Mouse (Mus musculus) midbrain, embryonic 16.5 days (tissue): ENCODE data around the gene Sap18b. TPM values are rescaled to one million over a fixed set of nuclear protein-coding genes. Genes with fewer than 3 reads are reported as not detected.

ENCODE experiments used
- ATAC-seq: fragments of 200-750 bp; cut with Nextera tagmentation; 2 replicates; pipeline ENCODE4 v1.8.0; 2017; ENCODE audit warnings: moderate TSS enrichment
- H3K27ac ChIP-seq: fragments of 300-500 bp; sonication (generic); 2 replicates; pipeline ENCODE4 v1.5.1; 2014; ENCODE audit warnings: mild to moderate bottlenecking, low read length, mixed read lengths
- H3K27me3 ChIP-seq: fragments of 300-500 bp; sonication (generic); 2 replicates; pipeline ENCODE4 v1.6.1; 2014; ENCODE audit warnings: low read depth, low read length, mixed read lengths; ENCODE audit not compliant: control insufficient read depth, insufficient read depth
- H3K36me3 ChIP-seq: fragments of 300-500 bp; sonication (generic); 2 replicates; pipeline ENCODE4 v1.6.1; 2014; ENCODE audit warnings: mild to moderate bottlenecking, low read length, moderate library complexity, mixed read lengths; ENCODE audit not compliant: control insufficient read depth, insufficient read depth
- H3K4me1 ChIP-seq: fragments of 300-500 bp; sonication (generic); 2 replicates; pipeline ENCODE4 v1.6.1; 2014; ENCODE audit warnings: mild to moderate bottlenecking, low read length, mixed read lengths; ENCODE audit not compliant: control insufficient read depth, insufficient read depth
- H3K4me2 ChIP-seq: fragments of 300-500 bp; sonication (generic); 2 replicates; pipeline ENCODE4 v1.6.1; 2014; ENCODE audit warnings: mild to moderate bottlenecking, low read length, mixed read lengths
- H3K4me3 ChIP-seq: fragments of 300-500 bp; sonication (generic); 2 replicates; pipeline ENCODE4 v1.5.1; 2014; ENCODE audit warnings: low read depth, mild to moderate bottlenecking, low read length, moderate library complexity, mixed read lengths
- H3K9ac ChIP-seq: fragments of 300-500 bp; sonication (generic); 2 replicates; pipeline ENCODE4 v1.6.1; 2014; ENCODE audit warnings: low read depth, low read length, mixed read lengths
- H3K9me3 ChIP-seq: fragments of 300-500 bp; sonication (generic); replicated peaks from 2 replicates; pipeline ENCODE4 v1.6.1; 2014; ENCODE audit warnings: mild to moderate bottlenecking, low read length, mixed read lengths; ENCODE audit not compliant: control insufficient read depth, poor library complexity, severe bottlenecking
- WGBS: fragments of 180-500 bp; shearing (Covaris S2); extraction: QIAGEN DNeasy Blood & Tissue Kit; methylation state at CpG from one replicate; pipeline ENCODE4 v1.1.7; 2014; 5-methylcytosine and 5-hydroxymethylcytosine counted together
- polyA plus RNA-seq: library from polyadenylated mRNA; unstranded; fragments of >200 nt; fragmentation: Nextera tagmentation; extraction: Ambion mirVana; gene quantifications from 2 replicates; pipeline ENCODE4 v1.2.1, GENCODE M21; 2015

Gene Sap18b
- polyA plus RNA-seq, 1 experiment from 2014 or later = 209 TPM

DNA sequence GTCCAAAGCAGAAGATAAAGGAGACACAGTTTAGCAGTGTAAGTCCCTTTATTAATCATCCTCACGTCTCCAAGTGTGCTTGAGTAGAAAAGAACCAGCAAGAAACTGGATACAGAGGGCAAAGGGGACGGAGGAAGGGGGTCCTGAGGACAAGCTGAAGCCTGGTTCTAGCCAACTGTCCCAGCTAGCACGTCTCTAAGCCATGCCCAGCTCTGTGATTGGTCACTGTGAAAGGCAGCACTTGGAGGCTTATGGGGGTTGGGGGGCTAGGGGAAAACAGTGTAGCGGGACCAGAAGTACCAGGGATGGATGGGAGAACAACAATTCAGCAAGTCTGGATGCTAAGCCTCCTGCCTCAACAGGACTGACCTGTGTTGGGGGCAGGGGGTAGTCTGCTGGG, 10.7 kb downstream of the Sap18b start:
- no peaks in the 10 kb centered on the region for H3K9me3 ChIP-seq
- WGBS = 79% methylated on average over 4 of the region's 4 CpGs
- ATAC-seq = no peak

DNA sequence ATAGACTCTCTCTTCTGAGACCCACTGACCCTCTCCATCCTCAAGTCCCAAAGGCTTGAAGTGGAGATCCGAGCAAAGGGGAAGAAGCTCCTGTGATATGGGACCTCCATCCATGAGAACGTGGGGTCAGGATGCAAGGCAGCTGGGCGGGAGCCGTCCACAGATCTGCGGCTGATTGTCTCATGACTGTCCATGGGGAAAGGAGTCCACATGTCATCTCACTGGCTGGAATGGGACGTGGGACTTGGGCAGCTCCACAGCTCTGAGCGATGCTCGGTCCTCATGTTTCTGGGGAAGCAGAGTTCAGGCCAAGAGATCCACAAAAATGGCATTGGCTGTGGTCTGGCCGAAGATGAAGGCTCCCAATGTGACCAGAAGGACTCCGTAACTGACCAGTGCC, 12.1 kb downstream of the Sap18b start:
- ATAC-seq = no peak
- Histone ChIP-seq H3K36me3 (peaks cover 8% of the 10 kb centered on the region), H3K4me1 (peaks cover 6% of the 10 kb centered on the region), H3K27me3 (no peaks in the 10 kb centered on the region), H3K9ac (no peak overlapping the region), H3K4me3 (no peak overlapping the region), H3K4me2 (no peak overlapping the region), H3K9me3 (no peaks in the 10 kb centered on the region), H3K27ac (no peak overlapping the region)
- WGBS = 94% methylated on average over 10 of the region's 10 CpGs

More for the DNA sequence above, 10.7 kb downstream of the Sap18b start:
- no peak overlapping the region for H3K27ac ChIP-seq
- H3K4me1 ChIP-seq = peaks cover 6% of the 10 kb centered on the region
- no peak overlapping the region for H3K9ac ChIP-seq
- no peaks in the 10 kb centered on the region for H3K27me3 ChIP-seq
- H3K36me3 ChIP-seq = peaks cover 8% of the 10 kb centered on the region
- no peak overlapping the region for H3K4me2 ChIP-seq
- no peak overlapping the region for H3K4me3 ChIP-seq

DNA sequence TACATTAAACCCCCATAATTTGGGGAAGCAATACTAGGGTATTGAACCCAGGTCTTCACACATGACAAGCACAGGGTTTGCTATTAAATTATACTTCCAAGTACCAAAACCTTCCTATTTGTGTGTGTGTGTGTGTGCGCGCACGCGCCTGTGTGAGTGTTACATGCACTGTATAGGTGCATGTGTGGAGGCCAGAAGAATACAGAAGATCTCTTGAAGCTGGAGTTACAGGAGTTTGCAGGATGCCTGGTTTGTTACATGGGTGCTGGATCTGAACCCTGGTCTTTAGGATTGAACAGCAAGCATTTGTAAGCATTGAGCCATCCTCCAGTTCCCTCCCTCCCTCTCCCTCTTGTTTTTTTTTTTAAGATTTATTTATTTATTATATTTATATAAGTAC, 14.1 kb downstream of the Sap18b start:
- ATAC-seq = no peak
- Histone ChIP-seq H3K36me3 (peaks cover 15% of the 10 kb centered on the region), H3K9ac (no peak overlapping the region), H3K4me2 (no peak overlapping the region), H3K27ac (no peak overlapping the region), H3K9me3 (no peaks in the 10 kb centered on the region), H3K4me3 (no peak overlapping the region), H3K4me1 (no peaks in the 10 kb centered on the region), H3K27me3 (no peaks in the 10 kb centered on the region)
- WGBS = 97% methylated on average over 4 of the region's 4 CpGs

DNA sequence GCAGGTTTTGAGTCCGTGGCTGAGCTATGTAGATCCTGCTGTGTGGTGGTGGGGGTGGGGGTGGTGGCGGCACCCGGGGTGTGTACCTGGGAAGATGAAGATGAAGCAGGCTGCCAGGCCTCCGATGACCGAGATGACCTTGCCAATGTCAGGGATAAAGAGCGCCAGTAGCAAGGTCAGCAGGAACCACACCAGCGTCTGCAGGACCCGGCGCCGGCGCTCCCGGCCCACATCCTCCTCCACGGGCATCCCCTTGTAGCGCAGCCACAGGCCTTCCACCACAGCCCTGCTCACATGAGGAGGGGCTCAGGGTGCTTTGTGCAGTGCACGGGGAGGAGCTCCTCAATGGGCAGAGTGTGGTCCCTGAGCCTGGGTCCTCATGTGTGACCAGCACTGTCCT, 16.3 kb downstream of the Sap18b start:
- WGBS = 91% methylated on average over 15 of the region's 15 CpGs
- Histone ChIP-seq H3K36me3 (peaks cover 22% of the 10 kb centered on the region), H3K4me1 (no peaks in the 10 kb centered on the region), H3K9ac (no peak overlapping the region), H3K9me3 (no peaks in the 10 kb centered on the region), H3K4me3 (no peak overlapping the region), H3K27me3 (no peaks in the 10 kb centered on the region), H3K27ac (no peak overlapping the region), H3K4me2 (no peak overlapping the region)
- ATAC-seq = no peak

DNA sequence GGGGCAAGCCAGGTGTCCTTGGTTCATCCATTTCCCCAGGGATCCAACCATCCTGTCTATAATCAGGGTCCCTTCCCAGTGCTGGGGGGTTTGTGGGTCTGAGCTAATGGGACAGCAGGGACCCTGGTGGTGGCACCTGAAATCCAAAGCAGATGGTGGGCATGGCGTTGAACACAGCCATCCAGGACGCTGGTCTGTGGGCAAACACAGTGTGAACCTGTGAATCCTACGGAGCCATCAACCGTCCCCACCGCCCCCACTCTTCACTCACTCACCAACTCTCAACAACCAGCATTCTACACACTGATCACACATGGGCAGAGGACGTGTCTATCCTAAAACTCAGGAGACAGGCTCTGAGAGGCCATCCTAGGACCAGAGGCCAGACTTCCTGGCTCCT, 18.8 kb downstream of the Sap18b start:
- H3K36me3 ChIP-seq = peaks cover 14% of the 10 kb centered on the region; the same call in 1 of the 2 replicates
- no peak overlapping the region for H3K27ac ChIP-seq
- no peak overlapping the region for H3K9ac ChIP-seq
- H3K4me2 ChIP-seq = no peak overlapping the region
- no peaks in the 10 kb centered on the region for H3K9me3 ChIP-seq
- no peaks in the 10 kb centered on the region for H3K4me1 ChIP-seq
- H3K27me3 ChIP-seq = no peaks in the 10 kb centered on the region
- WGBS = 94% methylated on average over 6 of the region's 6 CpGs
- H3K4me3 ChIP-seq = no peak overlapping the region
- ATAC-seq = no peak

DNA sequence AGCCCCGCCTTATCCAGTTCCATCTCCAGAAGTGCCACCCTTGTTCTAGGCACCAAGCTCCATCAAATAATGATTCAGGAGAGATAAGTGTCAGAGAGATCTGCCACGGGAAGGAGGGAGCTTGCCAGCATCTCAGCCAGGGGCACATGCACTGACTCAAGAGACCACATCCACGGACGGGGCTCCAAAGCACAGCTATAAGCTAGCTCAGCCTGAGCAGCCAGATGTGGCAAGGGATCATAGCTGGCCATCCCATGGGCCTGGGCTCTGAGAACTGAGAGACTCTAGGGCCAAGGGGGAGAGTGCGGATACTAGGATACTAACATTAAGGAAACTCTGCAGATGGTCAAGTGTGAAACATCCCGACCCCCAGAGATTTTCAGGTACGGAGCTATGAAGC, 19.9 kb downstream of the Sap18b start:
- Histone ChIP-seq H3K4me2 (no peak overlapping the region), H3K27me3 (no peaks in the 10 kb centered on the region), H3K9ac (no peak overlapping the region), H3K27ac (no peak overlapping the region), H3K4me1 (no peaks in the 10 kb centered on the region), H3K4me3 (no peak overlapping the region), H3K9me3 (no peaks in the 10 kb centered on the region), H3K36me3 (peaks cover 14% of the 10 kb centered on the region; the same call in 1 of the 2 replicates)
- WGBS = 92% methylated on average over 7 of the region's 7 CpGs
- ATAC-seq = no peak

DNA sequence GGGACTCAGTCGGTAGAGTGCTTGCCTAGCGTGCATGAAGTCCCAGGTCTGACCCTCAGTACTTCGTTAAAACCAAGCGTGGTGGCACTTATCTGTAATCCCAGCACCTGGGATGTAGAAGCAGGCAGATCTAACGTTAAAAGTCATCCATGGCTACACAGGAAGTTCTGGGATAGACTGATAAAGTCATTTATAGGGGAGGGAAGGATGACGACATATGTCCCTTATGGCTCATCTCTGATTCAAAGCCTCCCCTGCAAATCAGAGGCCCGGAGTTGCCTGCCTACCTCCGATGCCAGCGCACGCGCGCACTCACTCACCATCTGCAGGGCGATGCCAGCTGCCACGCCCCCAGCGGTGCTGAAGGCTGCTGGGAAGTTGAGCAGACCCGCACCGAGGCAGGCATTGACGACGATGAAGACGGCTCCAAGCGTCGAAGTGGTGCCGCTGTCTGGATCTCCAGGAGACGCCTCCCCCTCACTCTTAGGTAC, 23.0 kb downstream of the Sap18b start:
- Histone ChIP-seq H3K9me3 (no peaks in the 10 kb centered on the region), H3K36me3 (peaks cover 13% of the 10 kb centered on the region; the same call in 1 of the 2 replicates), H3K27ac (no peak overlapping the region), H3K4me3 (no peak overlapping the region), H3K4me1 (peaks cover 9% of the 10 kb centered on the region), H3K4me2 (no peak overlapping the region), H3K9ac (no peak overlapping the region), H3K27me3 (no peaks in the 10 kb centered on the region)
- ATAC-seq = no peak
- WGBS = 86% methylated on average over 24 of the region's 24 CpGs

DNA sequence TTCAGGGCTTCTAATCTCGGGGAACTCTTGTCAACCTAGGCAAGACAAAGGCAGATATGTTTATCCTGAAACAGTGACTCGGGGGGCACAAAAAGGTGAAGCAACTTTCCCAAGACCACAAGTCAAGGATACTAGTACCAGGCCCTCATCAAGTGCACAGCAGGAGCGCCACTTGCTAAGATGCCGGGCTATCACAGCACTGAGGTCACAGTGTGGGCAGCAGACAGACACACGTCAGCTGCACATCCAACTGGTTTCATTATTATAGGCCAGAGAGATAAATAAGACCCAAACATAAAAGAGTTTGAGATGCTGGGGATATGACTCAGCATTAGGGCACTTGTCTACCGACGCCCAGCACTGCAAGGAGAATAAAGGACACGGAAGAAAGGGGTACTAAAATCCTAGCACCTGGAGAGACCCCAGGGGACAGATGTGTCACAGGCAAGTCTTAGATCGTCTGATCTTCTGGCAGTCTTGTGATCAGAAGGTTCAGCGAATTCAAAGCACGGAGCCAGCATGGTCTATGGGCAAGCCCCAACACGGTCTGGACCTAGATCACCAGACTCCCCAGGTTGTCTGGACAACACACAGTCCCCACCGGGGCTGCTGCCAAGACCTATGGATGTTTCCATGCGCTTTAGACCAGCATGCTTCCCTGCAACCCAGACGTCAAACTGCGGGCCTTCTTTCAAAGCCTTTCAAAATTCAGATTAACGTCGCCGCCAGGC, 23.8 kb downstream of the Sap18b start:
- WGBS = 93% methylated on average over 19 of the region's 19 CpGs
- no peak overlapping the region for H3K4me2 ChIP-seq
- H3K4me3 ChIP-seq = no peak overlapping the region
- no peak overlapping the region for H3K27ac ChIP-seq
- H3K9me3 ChIP-seq = no peaks in the 10 kb centered on the region
- ATAC-seq = no peak
- H3K4me1 ChIP-seq = peaks cover 11% of the 10 kb centered on the region
- no peak overlapping the region for H3K9ac ChIP-seq
- H3K27me3 ChIP-seq = no peaks in the 10 kb centered on the region
- H3K36me3 ChIP-seq = peaks cover 10% of the 10 kb centered on the region; the same call in 1 of the 2 replicates

DNA sequence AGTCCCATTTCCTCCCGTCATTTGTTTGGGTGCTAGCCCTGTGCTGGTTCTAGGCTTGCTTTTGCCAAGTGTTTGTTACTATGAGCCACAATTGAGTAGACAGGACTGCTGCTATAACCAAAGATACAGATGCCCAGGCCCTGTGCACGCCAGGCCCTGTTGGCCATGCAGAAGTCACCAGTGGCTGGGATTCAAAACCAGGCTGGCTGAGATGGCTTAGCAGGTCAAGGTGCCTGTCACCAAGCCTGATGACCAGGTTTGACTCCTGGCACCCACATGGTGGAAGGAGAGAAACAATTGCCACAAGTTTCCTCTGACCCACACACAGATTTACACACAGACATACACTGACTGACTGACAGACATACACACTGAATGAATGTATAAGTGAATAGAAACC, 25.2 kb downstream of the Sap18b start:
- WGBS = 97% methylated on average over 2 of the region's 2 CpGs

More for the DNA sequence above, 25.2 kb downstream of the Sap18b start:
- Histone ChIP-seq H3K36me3 (0 out of 2 replicates have a peak, but pooled peaks cover under 1% of the 10 kb centered on the region), H3K27ac (no peak overlapping the region), H3K9me3 (no peaks in the 10 kb centered on the region), H3K9ac (no peak overlapping the region), H3K27me3 (no peaks in the 10 kb centered on the region), H3K4me1 (peaks cover 11% of the 10 kb centered on the region), H3K4me2 (no peak overlapping the region), H3K4me3 (no peak overlapping the region)
- no peak for ATAC-seq
